Mouse (Mus musculus): ENCODE measurements at regions not wholly inside any gene's neighbourhood (a gene's known extent, or its start where the extent isn't known, plus 50 kb on each side); places are given as distances from the start of the nearest gene placed in this dataset.

- no peaks in the 10 kb centered on the region for H3K36me3 ChIP-seq (ENCODE audit: control insufficient read depth, insufficient read depth)
- TF ChIP-seq CEBPB (IDR thresholded peaks at IDR 0.05; ENCODE audit: insufficient read depth, poor library complexity, severe bottlenecking) = no peak
- no peak for TF ChIP-seq MYOG (IDR thresholded peaks at IDR 0.05; ENCODE audit: control insufficient read depth in 1 of 3, insufficient read depth in 1 of 3, insufficient read length in 2 of 3, low read depth in 2 of 3)
- no peak for TF ChIP-seq MYOD1 (IDR thresholded peaks at IDR 0.05; ENCODE audit: control insufficient read depth in 1 of 3, insufficient read length in 2 of 3, low read depth in 2 of 3)
- no peak for TF ChIP-seq MAX (IDR thresholded peaks at IDR 0.05; ENCODE audit: low read depth)
- no peak for TF ChIP-seq TCF12 (IDR thresholded peaks at IDR 0.05; ENCODE audit: insufficient read depth, poor library complexity, severe bottlenecking)
- no peak for TF ChIP-seq POLR2A (IDR thresholded peaks at IDR 0.05; ENCODE audit: insufficient read length, low read depth)
- no peak for TF ChIP-seq E2F4 (IDR thresholded peaks at IDR 0.05; ENCODE audit: insufficient read depth)
- TF ChIP-seq USF1 (IDR thresholded peaks at IDR 0.05; ENCODE audit: low read depth) = no peak
- no peak for TF ChIP-seq REST (IDR thresholded peaks at IDR 0.05; ENCODE audit: insufficient read depth, insufficient read length)
- TF ChIP-seq SRF (IDR thresholded peaks at IDR 0.05; ENCODE audit: control insufficient read depth, insufficient read length, low read depth) = no peak
- TF ChIP-seq POLR2AphosphoS2 (IDR thresholded peaks at IDR 0.05; ENCODE audit: insufficient read length, low read depth) = no peak
- TF ChIP-seq TCF3 (IDR thresholded peaks at IDR 0.05; ENCODE audit: insufficient read length, low read depth) = no peak
- no peaks in the 10 kb centered on the region for H3K79me2 ChIP-seq (ENCODE audit: control insufficient read depth, insufficient read depth)
- no peak overlapping the region for H3ac ChIP-seq (ENCODE audit: control insufficient read depth, insufficient read length)
- H3K4me2 ChIP-seq (ENCODE audit: low read depth) = no peak overlapping the region
- H3K4me3 ChIP-seq = no peak overlapping the region
- no peaks in the 10 kb centered on the region for H3K27me3 ChIP-seq (ENCODE audit: control insufficient read depth, insufficient read depth, insufficient read length)
Observed at GRCm38 (mm10) chr14:12950922-12951321, 128.0 kb upstream of the Cadps start.

GRCm38 (mm10) chr14:12938638-12939293, 115.9 kb upstream of the Cadps start:
- Histone ChIP-seq H3K79me2 (ENCODE audit: control insufficient read depth, insufficient read depth) (no peaks in the 10 kb centered on the region), H3K4me2 (ENCODE audit: low read depth) (no peak overlapping the region), H3K4me3 (no peak overlapping the region), H3ac (ENCODE audit: control insufficient read depth, insufficient read length) (no peak overlapping the region), H3K27me3 (ENCODE audit: control insufficient read depth, insufficient read depth, insufficient read length) (no peaks in the 10 kb centered on the region), H3K36me3 (ENCODE audit: control insufficient read depth, insufficient read depth) (no peaks in the 10 kb centered on the region)
- TF ChIP-seq MYOG (IDR thresholded peaks at IDR 0.05; ENCODE audit: control insufficient read depth in 1 of 3, insufficient read depth in 1 of 3, insufficient read length in 2 of 3, low read depth in 2 of 3) = no peak
- no peak for TF ChIP-seq POLR2AphosphoS2 (IDR thresholded peaks at IDR 0.05; ENCODE audit: insufficient read length, low read depth)
- TF ChIP-seq MYOD1 (IDR thresholded peaks at IDR 0.05; ENCODE audit: control insufficient read depth in 1 of 3, insufficient read length in 2 of 3, low read depth in 2 of 3) = no peak
- TF ChIP-seq TCF3 (IDR thresholded peaks at IDR 0.05; ENCODE audit: insufficient read length, low read depth) = no peak
- no peak for TF ChIP-seq TCF12 (IDR thresholded peaks at IDR 0.05; ENCODE audit: insufficient read depth, poor library complexity, severe bottlenecking)
- no peak for TF ChIP-seq CEBPB (IDR thresholded peaks at IDR 0.05; ENCODE audit: insufficient read depth, poor library complexity, severe bottlenecking)
- no peak for TF ChIP-seq E2F4 (IDR thresholded peaks at IDR 0.05; ENCODE audit: insufficient read depth)
- TF ChIP-seq SRF (IDR thresholded peaks at IDR 0.05; ENCODE audit: control insufficient read depth, insufficient read length, low read depth) = no peak
- no peak for TF ChIP-seq POLR2A (IDR thresholded peaks at IDR 0.05; ENCODE audit: insufficient read length, low read depth)
- no peak for TF ChIP-seq USF1 (IDR thresholded peaks at IDR 0.05; ENCODE audit: low read depth)
- no peak for TF ChIP-seq MAX (IDR thresholded peaks at IDR 0.05; ENCODE audit: low read depth)
- TF ChIP-seq REST (IDR thresholded peaks at IDR 0.05; ENCODE audit: insufficient read depth, insufficient read length) = no peak

DNA sequence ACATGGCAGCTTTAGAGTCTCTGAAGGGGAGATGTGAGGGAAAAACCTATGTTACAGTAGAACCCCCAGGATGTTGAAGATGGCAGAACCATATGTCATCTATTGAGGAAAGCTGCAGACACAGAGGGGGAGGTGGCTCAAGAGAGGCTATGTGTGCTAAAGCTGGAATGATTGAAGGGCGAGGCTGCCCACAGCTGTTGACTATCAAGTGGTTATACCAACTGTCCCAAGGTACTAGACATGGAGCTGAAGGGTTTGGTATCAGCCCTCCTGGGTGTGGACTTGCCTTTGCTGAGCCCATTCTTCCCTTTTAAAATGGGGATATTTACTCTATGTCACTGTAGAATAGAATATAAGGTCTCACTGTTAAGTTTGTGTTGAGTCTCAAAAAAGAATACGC, 113.5 kb upstream of the Cadps start:
- Histone ChIP-seq H3K4me3 (no peak overlapping the region), H3K36me3 (ENCODE audit: control insufficient read depth, insufficient read depth) (no peaks in the 10 kb centered on the region), H3K4me2 (ENCODE audit: low read depth) (no peak overlapping the region), H3K79me2 (ENCODE audit: control insufficient read depth, insufficient read depth) (no peaks in the 10 kb centered on the region), H3K27me3 (ENCODE audit: control insufficient read depth, insufficient read depth, insufficient read length) (no peaks in the 10 kb centered on the region), H3ac (ENCODE audit: control insufficient read depth, insufficient read length) (no peak overlapping the region)
- TF ChIP-seq TCF12 (IDR thresholded peaks at IDR 0.05; ENCODE audit: insufficient read depth, poor library complexity, severe bottlenecking) = no peak
- no peak for TF ChIP-seq MAX (IDR thresholded peaks at IDR 0.05; ENCODE audit: low read depth)

- Histone ChIP-seq H3K79me2 (ENCODE audit: control insufficient read depth, insufficient read depth) (no peaks in the 10 kb centered on the region), H3K27me3 (ENCODE audit: control insufficient read depth, insufficient read depth, insufficient read length) (no peaks in the 10 kb centered on the region), H3K36me3 (ENCODE audit: control insufficient read depth, insufficient read depth) (no peaks in the 10 kb centered on the region), H3ac (ENCODE audit: control insufficient read depth, insufficient read length) (no peak overlapping the region), H3K4me2 (ENCODE audit: low read depth) (no peak overlapping the region), H3K4me3 (no peak overlapping the region)
- no peak for TF ChIP-seq CEBPB (IDR thresholded peaks at IDR 0.05; ENCODE audit: insufficient read depth, poor library complexity, severe bottlenecking)
- no peak for TF ChIP-seq MAX (IDR thresholded peaks at IDR 0.05; ENCODE audit: low read depth)
Observed at GRCm38 (mm10) chr14:12931668-12932384, 108.9 kb upstream of the Cadps start.

DNA sequence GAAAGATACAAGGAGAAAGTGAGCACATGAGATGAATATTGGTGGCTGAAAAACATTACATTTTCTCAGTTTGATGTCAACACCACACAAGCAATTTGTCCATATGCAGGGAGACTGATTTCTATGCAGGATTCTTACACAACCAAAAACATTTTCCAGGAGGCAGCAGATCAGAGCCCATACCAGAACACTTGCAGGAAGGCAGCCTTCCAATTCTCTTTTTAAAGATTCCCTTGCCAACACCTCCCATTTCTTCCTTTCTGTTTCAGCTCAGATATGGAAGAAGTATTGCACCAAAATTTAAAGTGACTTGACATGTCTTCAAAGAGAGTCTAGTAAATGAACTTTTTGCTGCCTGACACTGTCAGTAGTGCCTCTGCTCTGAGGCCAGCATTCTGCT, 100.7 kb upstream of the Cadps start:
- Histone ChIP-seq H3K4me2 (ENCODE audit: low read depth) (no peak overlapping the region), H3K36me3 (ENCODE audit: control insufficient read depth, insufficient read depth) (no peaks in the 10 kb centered on the region), H3K27me3 (ENCODE audit: control insufficient read depth, insufficient read depth, insufficient read length) (no peaks in the 10 kb centered on the region), H3K79me2 (ENCODE audit: control insufficient read depth, insufficient read depth) (no peaks in the 10 kb centered on the region), H3ac (ENCODE audit: control insufficient read depth, insufficient read length) (no peak overlapping the region), H3K4me3 (no peak overlapping the region)
- TF ChIP-seq MYOG (IDR thresholded peaks at IDR 0.05; ENCODE audit: control insufficient read depth in 1 of 3, insufficient read depth in 1 of 3, insufficient read length in 2 of 3, low read depth in 2 of 3) (no peak), MAX (IDR thresholded peaks at IDR 0.05; ENCODE audit: low read depth) (no peak), CEBPB (IDR thresholded peaks at IDR 0.05; ENCODE audit: insufficient read depth, poor library complexity, severe bottlenecking) (no peak), TCF3 (IDR thresholded peaks at IDR 0.05; ENCODE audit: insufficient read length, low read depth) (no peak), E2F4 (IDR thresholded peaks at IDR 0.05; ENCODE audit: insufficient read depth) (no peak), MYOD1 (IDR thresholded peaks at IDR 0.05; ENCODE audit: control insufficient read depth in 1 of 3, insufficient read length in 2 of 3, low read depth in 2 of 3) (no peak), USF1 (IDR thresholded peaks at IDR 0.05; ENCODE audit: low read depth) (no peak), SRF (IDR thresholded peaks at IDR 0.05; ENCODE audit: control insufficient read depth, insufficient read length, low read depth) (no peak), REST (IDR thresholded peaks at IDR 0.05; ENCODE audit: insufficient read depth, insufficient read length) (no peak)
